Mouse (Mus musculus): ENCODE data around the gene Arih2.

GRCm38 (mm10) chr9:108690914-108691313 is 41.7 kb upstream of the Arih2 start:
- TF ChIP-seq POLR2A (IDR thresholded peaks at IDR 0.05; ENCODE audit: borderline replicate concordance, control insufficient read depth, low read depth, low read length) (no peak), CTCF (IDR thresholded peaks at IDR 0.05; ENCODE audit: control insufficient read depth, insufficient read depth, low read length) (no peak)

Measured in bone marrow, adult 2 months (tissue).